Mouse (Mus musculus): ENCODE results near the gene Unc13c.

- TF ChIP-seq CTCF (IDR thresholded peaks at IDR 0.05; ENCODE audit: low read depth, low read length) (no peak), POLR2A (IDR thresholded peaks at IDR 0.05; ENCODE audit: extremely low read depth, insufficient read depth, low read length) (no peak)
These were observed 234.3 kb downstream of the Unc13c start for GRCm38 (mm10) chr9:73734446-73734845.
